Comparison of ENCODE assay signal across 13 mouse cellular contexts in genomic region chr7:46068831-46069230, GRCm38 (mm10). TPM values are rescaled to one million over a fixed set of nuclear protein-coding genes. Genes with fewer than 3 reads are reported as not detected.
"Had no signal": no experiment of that assay in that cellular context is flagged by ENCODE, and none has a peak within 500 bp of the region (broad histone marks: within the 10 kb centered on the region; RNA-seq: fewer than 3 reads in every experiment).

No protein-coding gene starts in this region.

- DNase-seq: liver, postnatal 0 days; lung, adult 2 months; lung, postnatal 14 days; lung, postnatal 36 days; midbrain, embryonic 14.5 days; right cerebral cortex, postnatal 14 days; spleen, adult 18-20 months; thymus, adult 18-20 months; thymus, postnatal 14 days; thymus, postnatal 36 days had no signal

RNA-seq across cellular contexts. Expression of gene Kcnj11, which starts 31.7 kb away (rescaled TPM):
- total RNA-seq: megakaryocyte progenitor cell, adult 5-6 weeks; monocyte, adult 5-6 weeks; neutrophil, adult 5-6 weeks had no signal

RNA-seq across cellular contexts. Expression of gene Abcc6, which starts 38.7 kb away (rescaled TPM):
- total RNA-seq: megakaryocyte progenitor cell, adult 5-6 weeks; monocyte, adult 5-6 weeks; neutrophil, adult 5-6 weeks had no signal
